Mouse (Mus musculus) intestine, embryonic 16.5 days (tissue): ENCODE results near the gene Mccc1. TPM values are rescaled to one million over a fixed set of nuclear protein-coding genes. Genes with fewer than 3 reads are reported as not detected.
A peak's percentile ranks its signal among the peaks of the same experiment; 100 is the strongest.

Source experiments
- ATAC-seq: fragments of 200-750 bp; cut with Nextera tagmentation; 2 replicates; pipeline ENCODE4 v1.8.0; 2017; ENCODE audit warnings: moderate TSS enrichment, moderate library complexity
- H3K27ac ChIP-seq: fragments of 300-500 bp; sonication (generic); 2 replicates; pipeline ENCODE4 v1.5.1; 2014; ENCODE audit warnings: mild to moderate bottlenecking, low read length
- H3K27me3 ChIP-seq: fragments of 300-500 bp; sonication (generic); replicated peaks from 2 replicates; pipeline ENCODE4 v1.6.1; 2014; ENCODE audit warnings: low read length, control low read depth, mixed read lengths; ENCODE audit not compliant: control insufficient read depth, insufficient read depth
- H3K36me3 ChIP-seq: fragments of 300-500 bp; sonication (generic); 2 replicates; pipeline ENCODE4 v1.6.1; 2014; ENCODE audit warnings: low read length, control low read depth; ENCODE audit not compliant: control insufficient read depth, insufficient read depth
- H3K4me1 ChIP-seq: fragments of 300-500 bp; sonication (generic); 2 replicates; pipeline ENCODE4 v1.6.1; 2014; ENCODE audit warnings: low read length, control low read depth, mixed read lengths; ENCODE audit not compliant: control insufficient read depth, insufficient read depth
- H3K4me2 ChIP-seq: fragments of 300-500 bp; sonication (generic); 2 replicates; pipeline ENCODE4 v1.6.1; 2014; ENCODE audit warnings: low read depth, low read length, control low read depth
- H3K4me3 ChIP-seq: fragments of 300-500 bp; sonication (generic); 2 replicates; pipeline ENCODE4 v1.5.1; 2014; ENCODE audit warnings: mild to moderate bottlenecking, low read length
- H3K9ac ChIP-seq: fragments of 300-500 bp; sonication (generic); 2 replicates; pipeline ENCODE4 v1.6.1; 2014; ENCODE audit warnings: low read depth, low read length
- H3K9me3 ChIP-seq: fragments of 300-500 bp; sonication (generic); 2 replicates; pipeline ENCODE4 v1.6.1; 2016; ENCODE audit warnings: low read length, control low read depth; ENCODE audit not compliant: control insufficient read depth
- WGBS: fragments of 180-500 bp; shearing (Covaris S2); extraction: QIAGEN DNeasy Blood & Tissue Kit; methylation state at CpG from one replicate; pipeline ENCODE4 v1.1.7; 2014; 5-methylcytosine and 5-hydroxymethylcytosine counted together
- polyA plus RNA-seq: library from polyadenylated mRNA; unstranded; fragments of >200 nt; fragmentation: Nextera tagmentation; extraction: Ambion mirVana; gene quantifications from 2 replicates; pipeline ENCODE4 v1.2.1, GENCODE M21; 2015

Mccc1 gene
- polyA plus RNA-seq, 1 experiment from 2014 or later: 42.5 TPM

GRCm38 (mm10) chr3:35929831-35930230 lies 70.6 kb downstream of the Mccc1 start:
- no peaks in the 10 kb centered on the region for H3K36me3 ChIP-seq

GRCm38 (mm10) chr3:35929406-35929805 lies 71.1 kb downstream of the Mccc1 start:
- Histone ChIP-seq H3K4me1 (peaks cover 16% of the 10 kb centered on the region), H3K4me2 (no peak overlapping the region), H3K27ac (no peak overlapping the region), H3K9me3 (no peaks in the 10 kb centered on the region), H3K36me3 (no peaks in the 10 kb centered on the region), H3K9ac (no peak overlapping the region), H3K27me3 (no peaks in the 10 kb centered on the region), H3K4me3 (no peak overlapping the region)
- 58% methylated on average over 3 of the region's 3 CpGs for WGBS
- ATAC-seq: no peak

More at GRCm38 (mm10) chr3:35929831-35930230, 70.6 kb downstream of the Mccc1 start:
- WGBS: 39% methylated on average over 8 of the region's 8 CpGs
- peaks cover 20% of the 10 kb centered on the region for H3K4me1 ChIP-seq
- H3K9ac ChIP-seq: no peak overlapping the region
- no peaks in the 10 kb centered on the region for H3K9me3 ChIP-seq
- no peaks in the 10 kb centered on the region for H3K27me3 ChIP-seq
- ATAC-seq: no peak
- no peak overlapping the region for H3K4me2 ChIP-seq
- H3K4me3 ChIP-seq: no peak overlapping the region
- no peak overlapping the region for H3K27ac ChIP-seq

GRCm38 (mm10) chr3:35925852-35926251 lies 74.6 kb downstream of the Mccc1 start:
- no peak overlapping the region for H3K27ac ChIP-seq
- peaks cover 9% of the 10 kb centered on the region; the same call in 1 of the 2 replicates for H3K4me1 ChIP-seq
- no peak overlapping the region for H3K4me2 ChIP-seq
- ATAC-seq: peak; percentile 85
- H3K36me3 ChIP-seq: no peaks in the 10 kb centered on the region
- H3K27me3 ChIP-seq: no peaks in the 10 kb centered on the region
- H3K9ac ChIP-seq: no peak overlapping the region
- 58% methylated on average over 2 of the region's 2 CpGs for WGBS
- H3K4me3 ChIP-seq: no peak overlapping the region
- H3K9me3 ChIP-seq: no peaks in the 10 kb centered on the region

- Histone ChIP-seq H3K9me3 (no peaks in the 10 kb centered on the region), H3K9ac (no peak overlapping the region), H3K27me3 (no peaks in the 10 kb centered on the region), H3K36me3 (no peaks in the 10 kb centered on the region), H3K4me3 (no peak overlapping the region), H3K4me2 (no peak overlapping the region), H3K27ac (no peak overlapping the region), H3K4me1 (0 out of 2 replicates have a peak, but pooled peaks cover 7% of the 10 kb centered on the region)
- ATAC-seq: no peak
- WGBS: 86% methylated on average over 3 of the region's 3 CpGs
Measured at GRCm38 (mm10) chr3:35924007-35924406, 76.5 kb downstream of the Mccc1 start.

GRCm38 (mm10) chr3:35923495-35923894 lies 77.0 kb downstream of the Mccc1 start:
- no peaks in the 10 kb centered on the region for H3K9me3 ChIP-seq
- H3K36me3 ChIP-seq: no peaks in the 10 kb centered on the region
- no peak overlapping the region for H3K9ac ChIP-seq
- no peak overlapping the region for H3K27ac ChIP-seq
- ATAC-seq: peak; percentile 79
- no peak overlapping the region for H3K4me2 ChIP-seq
- 0 out of 2 replicates have a peak, but pooled peaks cover 7% of the 10 kb centered on the region for H3K4me1 ChIP-seq
- 59% methylated on average over 7 of the region's 7 CpGs for WGBS
- no peaks in the 10 kb centered on the region for H3K27me3 ChIP-seq
- H3K4me3 ChIP-seq: no peak overlapping the region

- WGBS: 66% methylated on average over 4 of the region's 4 CpGs
- H3K4me1 ChIP-seq: 0 out of 2 replicates have a peak, but pooled peaks cover 7% of the 10 kb centered on the region
- H3K27ac ChIP-seq: no peak overlapping the region
- H3K36me3 ChIP-seq: no peaks in the 10 kb centered on the region
- no peak overlapping the region for H3K9ac ChIP-seq
- H3K27me3 ChIP-seq: no peaks in the 10 kb centered on the region
- H3K4me2 ChIP-seq: no peak overlapping the region
- no peak overlapping the region for H3K4me3 ChIP-seq
- ATAC-seq: no peak
- H3K9me3 ChIP-seq: no peaks in the 10 kb centered on the region
Measured at GRCm38 (mm10) chr3:35922522-35922921, 78.0 kb downstream of the Mccc1 start.

- Histone ChIP-seq H3K9me3 (no peaks in the 10 kb centered on the region), H3K36me3 (no peaks in the 10 kb centered on the region), H3K27ac (no peak overlapping the region), H3K4me1 (no peaks in the 10 kb centered on the region), H3K9ac (no peak overlapping the region), H3K4me3 (no peak overlapping the region), H3K27me3 (no peaks in the 10 kb centered on the region), H3K4me2 (no peak overlapping the region)
- no peak for ATAC-seq
- 72% methylated on average over 3 of the region's 3 CpGs for WGBS
Measured at GRCm38 (mm10) chr3:35918229-35918628, 82.2 kb downstream of the Mccc1 start.

Other genes with a start within 250 kb of the Mccc1 start
- gene Atp11b, start 246.6 kb downstream of the Mccc1 start, polyA plus RNA-seq: 34.6 and 45.9 TPM in 2 replicates
- 89.9 and 91.3 TPM in 2 replicates for gene Dcun1d1, start 63.2 kb downstream of the Mccc1 start, polyA plus RNA-seq
- gene Ccdc144b, start 52.9 kb upstream of the Mccc1 start, polyA plus RNA-seq: not detected in 2 replicates
- gene Acad9, start 65.3 kb upstream of the Mccc1 start, polyA plus RNA-seq: 79.8 and 80.3 TPM in 2 replicates
- gene D3Ertd254e, start 150.3 kb upstream of the Mccc1 start, polyA plus RNA-seq: 3.9 and 4.2 TPM in 2 replicates
- not detected in 2 replicates for gene Qrfpr, start 221.6 kb upstream of the Mccc1 start, polyA plus RNA-seq